Mouse (Mus musculus): ENCODE results near the gene Galnt18.

Galnt18 gene

GRCm38 (mm10) chr7:111537946-111538345, 241.8 kb downstream of the Galnt18 start:
- DNase-seq, result no peak

- DNase-seq, result no peak
Observed at GRCm38 (mm10) chr7:111534826-111535405, 244.9 kb downstream of the Galnt18 start.

DNA sequence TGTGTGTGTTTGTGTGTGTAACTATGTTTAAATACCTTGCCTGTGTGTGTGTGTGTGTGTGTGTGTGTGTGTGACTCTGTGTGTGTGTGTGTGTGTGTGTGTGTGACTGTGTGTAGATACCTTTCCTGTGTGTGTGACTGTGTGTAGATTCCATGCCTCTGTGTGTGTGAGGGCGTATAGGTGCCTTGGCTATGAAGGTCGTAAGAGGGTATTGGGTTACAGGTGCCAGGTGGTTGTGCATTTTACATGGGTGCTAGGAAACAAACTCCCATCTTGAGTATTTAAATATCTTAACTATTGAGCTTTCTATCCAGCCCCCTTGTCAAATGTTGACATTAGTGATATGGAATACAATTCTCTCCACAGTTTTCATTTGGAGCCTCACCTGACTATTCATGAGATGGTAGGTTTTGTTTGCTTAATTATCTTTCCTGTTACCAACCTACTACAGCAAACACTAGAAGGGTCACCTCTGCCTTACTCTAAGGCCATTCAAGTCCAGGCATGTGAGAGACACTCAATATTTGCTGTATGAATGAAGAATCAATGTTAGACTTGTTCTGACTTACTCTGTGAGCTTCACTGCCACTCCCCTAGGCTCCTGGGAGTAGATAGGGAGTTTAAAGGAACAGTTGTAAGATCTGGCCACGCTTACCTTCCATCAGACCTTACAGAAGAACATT, 250.7 kb downstream of the Galnt18 start:
- DNase-seq, result no peak

- no peak for DNase-seq
Observed at GRCm38 (mm10) chr7:111528462-111528861, 251.3 kb downstream of the Galnt18 start.

- no peak for DNase-seq
Observed at GRCm38 (mm10) chr7:111520881-111521280, 258.9 kb downstream of the Galnt18 start.

DNA sequence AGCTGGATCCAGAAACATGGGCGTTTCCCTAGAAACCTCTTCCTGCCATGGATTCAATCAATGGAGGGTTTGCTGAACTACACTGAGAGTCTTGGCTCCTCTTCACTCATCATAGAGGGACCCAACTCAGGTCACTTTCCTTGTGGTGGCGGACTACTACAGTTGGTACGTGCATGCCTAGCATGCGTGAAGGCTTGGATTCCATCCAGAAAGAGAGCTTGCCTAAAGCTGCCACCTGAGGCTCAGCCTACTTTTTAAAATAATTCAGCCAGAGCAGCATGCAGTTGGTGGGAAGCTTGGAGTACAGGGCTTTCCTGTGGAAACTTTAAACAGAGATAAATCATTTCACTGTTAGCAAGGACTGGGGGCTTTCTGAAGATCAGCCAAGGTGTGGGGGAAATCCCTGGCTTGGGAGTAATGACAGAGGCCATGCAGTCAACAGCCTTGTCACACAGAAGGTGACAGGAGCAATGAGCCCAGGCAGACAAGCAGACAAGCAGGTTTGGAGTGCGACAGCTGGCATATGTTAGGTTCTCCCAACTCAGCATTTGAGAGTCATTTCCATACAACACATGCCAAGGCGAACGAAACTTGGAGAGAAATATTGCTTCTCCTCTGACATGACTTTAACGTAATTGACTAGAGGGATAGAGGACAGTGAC, 261.1 kb downstream of the Galnt18 start:
- peak; percentile 7 for DNase-seq

- DNase-seq, result no peak
Observed at GRCm38 (mm10) chr7:111516882-111517281, 262.9 kb downstream of the Galnt18 start.

DNA sequence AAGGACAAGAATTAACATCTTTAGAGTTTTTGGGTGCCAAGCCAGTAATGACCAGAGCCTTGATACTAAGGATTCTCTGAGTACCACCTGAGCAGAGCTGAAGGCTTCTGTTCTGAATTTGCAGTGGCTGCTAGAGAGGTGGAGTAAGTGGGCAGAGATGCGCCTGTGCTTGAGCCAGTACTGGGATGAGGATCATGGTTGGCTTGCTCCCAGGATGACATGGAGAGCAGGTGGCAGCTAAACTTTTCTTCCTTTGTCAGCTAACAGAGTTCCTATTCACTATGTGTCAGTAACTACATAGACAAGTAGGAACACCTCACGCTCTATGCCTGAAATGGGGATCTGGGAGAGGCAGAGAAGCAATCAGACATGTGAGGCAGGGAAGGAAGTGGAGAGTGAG, 264.3 kb downstream of the Galnt18 start:
- DNase-seq, result no peak

GRCm38 (mm10) chr7:111509167-111509854, 270.5 kb downstream of the Galnt18 start:
- DNase-seq, result no peak

DNA sequence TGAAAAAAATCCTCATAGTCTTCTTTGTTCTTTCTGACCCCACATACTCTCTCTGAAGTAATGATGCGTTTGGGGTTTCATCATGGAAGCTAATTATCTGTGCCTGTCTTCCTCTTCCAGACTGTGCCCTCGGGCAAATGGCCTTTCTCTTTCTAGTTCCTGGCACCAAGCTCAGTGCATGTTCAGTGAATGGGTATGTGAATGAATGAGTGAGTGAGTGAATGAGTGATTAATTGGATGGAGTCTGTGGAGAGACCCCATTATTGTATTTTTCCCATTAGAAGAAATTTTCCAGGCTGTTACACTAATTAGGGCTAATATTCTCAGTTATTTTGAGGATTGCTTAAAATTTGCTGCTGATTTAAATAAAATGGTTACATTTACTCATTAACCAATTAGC, 279.2 kb downstream of the Galnt18 start:
- DNase-seq, result no peak

DNA sequence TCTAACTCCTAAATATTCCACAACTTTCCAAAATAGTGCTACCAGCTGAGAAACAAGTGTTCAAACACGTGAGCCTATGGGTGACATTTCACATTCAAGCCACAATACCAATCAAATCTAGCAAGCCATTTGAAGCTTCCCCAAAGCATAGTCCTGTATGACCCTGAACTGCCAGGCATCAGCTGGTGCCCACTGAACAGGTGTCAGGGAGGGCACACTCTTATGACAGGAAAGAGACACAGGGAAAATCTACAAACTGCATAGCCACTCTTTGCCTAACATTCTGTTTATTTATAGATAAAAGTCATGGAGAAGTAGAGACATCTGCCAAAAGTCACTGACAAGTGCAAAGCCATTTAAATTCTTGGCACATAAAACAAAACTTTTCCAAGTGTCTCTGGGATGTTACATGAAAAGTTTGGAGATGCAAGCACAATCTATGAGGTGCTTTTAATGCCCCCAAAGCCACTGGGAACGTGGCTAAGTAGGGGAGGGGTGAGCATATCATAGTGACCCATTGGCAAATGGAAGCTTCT, 280.5 kb downstream of the Galnt18 start:
- DNase-seq, result no peak

GRCm38 (mm10) chr7:111497191-111497590, 282.6 kb downstream of the Galnt18 start:
- DNase-seq, result no peak

DNA sequence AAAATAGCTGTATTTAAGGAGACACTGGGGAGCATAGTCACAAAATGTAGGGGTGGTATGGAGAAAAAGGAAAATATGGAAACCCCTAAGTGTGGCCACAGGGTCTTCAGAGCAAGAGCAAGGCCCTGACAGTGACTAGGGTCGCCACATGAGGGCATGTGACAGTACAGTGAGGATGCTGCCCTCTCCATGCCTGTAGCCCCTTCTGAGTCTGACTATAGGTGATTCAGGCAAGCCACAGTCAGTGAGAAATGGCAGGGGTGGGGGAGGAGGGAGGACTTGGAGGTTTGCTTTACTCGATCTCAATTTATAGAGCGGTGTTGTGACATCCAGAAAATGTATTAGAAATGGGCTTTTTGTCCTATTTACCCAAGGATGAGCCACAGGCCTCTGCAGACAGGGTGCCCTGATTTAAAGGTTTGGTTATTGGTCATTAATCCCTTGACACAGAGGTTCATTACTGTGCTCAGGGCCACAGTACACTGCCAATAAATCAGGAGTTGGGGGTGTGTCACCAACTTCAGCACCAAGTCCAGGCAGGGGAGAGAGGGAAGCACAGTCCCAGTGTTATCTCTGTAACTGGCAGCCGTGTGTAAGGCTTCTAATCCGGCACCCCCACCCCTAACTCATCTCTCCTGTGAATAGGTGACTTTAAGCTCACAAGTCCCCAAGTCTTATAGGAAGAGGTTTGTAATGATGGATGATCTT, 287.4 kb downstream of the Galnt18 start:
- DNase-seq, result no peak

DNA sequence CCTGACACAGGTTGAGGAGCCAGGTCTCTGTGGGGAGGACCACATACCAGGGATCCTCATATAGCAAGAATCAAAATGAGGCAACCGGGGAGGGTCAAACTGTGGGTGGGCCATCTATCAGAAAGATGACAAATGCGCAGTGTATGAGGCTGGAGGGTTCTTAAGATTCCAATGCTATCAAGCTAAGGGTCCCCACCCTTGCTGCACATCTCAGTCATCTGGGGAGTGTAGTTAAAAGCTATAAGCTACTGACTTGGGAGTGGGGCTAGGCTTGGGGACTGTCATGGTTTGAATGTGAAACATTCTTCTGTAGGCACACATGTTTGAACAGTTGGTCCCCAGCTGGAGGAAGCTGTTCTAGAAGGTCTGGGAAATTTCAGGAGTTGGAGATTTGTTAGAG, 288.2 kb downstream of the Galnt18 start:
- no peak for DNase-seq

DNA sequence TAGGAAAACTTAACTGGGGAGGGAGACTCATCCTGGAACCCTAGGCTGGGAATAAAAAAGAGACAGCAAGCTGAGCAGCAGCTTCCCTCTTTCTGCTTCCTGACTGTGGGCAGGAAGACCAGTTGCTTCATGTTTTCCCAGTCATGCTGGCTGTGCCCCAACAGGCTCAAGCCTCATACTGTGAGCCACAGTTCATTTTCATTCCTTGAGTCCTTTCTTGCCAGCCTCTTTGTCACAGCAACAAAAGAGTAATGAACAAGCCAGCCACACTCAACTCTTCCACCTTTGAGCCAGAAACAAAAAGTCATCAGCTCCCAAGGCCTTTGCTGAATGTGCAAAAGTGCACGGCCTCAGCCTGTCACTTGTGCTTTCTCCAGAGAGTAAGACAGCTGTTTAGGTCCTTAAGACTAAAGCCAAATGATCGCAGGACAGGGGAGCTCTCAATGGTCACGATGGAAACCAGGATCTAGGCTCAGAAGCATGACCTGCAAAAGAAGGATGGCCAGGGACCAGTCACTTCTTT, 292.9 kb downstream of the Galnt18 start:
- DNase-seq, result peak; percentile 13

DNA sequence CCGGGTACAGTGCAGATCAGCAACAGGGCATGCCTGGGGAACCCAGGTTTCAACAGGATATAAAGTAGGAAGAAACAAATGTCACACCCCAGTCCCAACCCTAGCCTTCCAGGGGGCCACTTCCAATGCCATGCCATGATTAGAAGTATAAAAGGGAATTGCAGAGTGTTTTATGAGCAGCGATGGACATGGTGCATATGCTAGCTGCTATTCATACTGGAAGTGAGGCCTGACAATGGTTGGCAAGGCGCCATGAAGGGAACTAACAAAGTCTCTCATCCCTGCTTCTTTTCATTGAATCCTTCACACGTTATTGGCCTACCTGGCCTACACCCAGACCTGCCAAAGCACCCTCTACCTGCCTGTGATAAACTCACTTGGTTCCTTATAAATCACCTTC, 295.9 kb downstream of the Galnt18 start:
- peak; percentile 46 for DNase-seq

GRCm38 (mm10) chr7:111483321-111483720, 296.5 kb downstream of the Galnt18 start:
- no peak for DNase-seq

GRCm38 (mm10) chr7:111467715-111468114, 312.1 kb downstream of the Galnt18 start:
- DNase-seq, result no peak

DNA sequence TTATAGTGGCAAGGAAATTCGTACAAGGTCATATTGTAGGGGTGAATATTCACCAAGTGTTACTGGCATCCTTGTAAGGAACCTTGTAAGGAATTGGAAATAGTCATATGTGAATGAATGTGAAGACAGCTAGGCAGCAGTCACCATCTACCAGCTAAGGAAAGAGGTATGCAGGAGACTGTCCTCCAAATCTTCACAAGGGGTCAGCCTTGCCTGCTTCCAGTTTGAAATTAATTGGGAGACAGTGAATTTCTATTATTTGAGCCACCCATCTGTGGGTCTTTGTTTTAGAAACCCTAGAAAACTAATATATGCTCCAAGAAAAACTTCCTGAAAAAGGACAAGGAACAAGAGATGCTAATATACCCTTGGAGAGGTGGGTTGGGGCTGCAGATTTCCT, 313.1 kb downstream of the Galnt18 start:
- no peak for DNase-seq

DNA sequence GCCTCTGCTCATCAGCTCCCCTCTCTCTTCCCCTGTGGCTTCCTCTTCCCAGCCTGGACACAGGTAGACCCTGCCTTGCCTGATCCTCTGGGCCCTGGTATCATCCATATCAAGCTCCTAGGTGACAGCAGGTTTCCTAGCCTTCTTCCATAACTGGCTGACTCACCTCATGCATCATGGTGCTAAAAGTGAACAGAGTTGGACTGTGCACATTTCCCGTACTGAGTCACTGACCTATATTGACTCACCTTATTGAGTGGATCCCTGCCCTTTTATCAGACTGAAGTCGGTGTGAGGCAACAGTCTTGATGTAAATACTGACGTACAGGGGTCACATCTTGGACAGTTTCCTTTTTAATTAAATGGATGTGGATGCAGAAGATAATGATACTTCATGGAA, 313.7 kb downstream of the Galnt18 start:
- no peak for DNase-seq

- no peak for DNase-seq
Observed at GRCm38 (mm10) chr7:111459716-111460115, 320.1 kb downstream of the Galnt18 start.

DNA sequence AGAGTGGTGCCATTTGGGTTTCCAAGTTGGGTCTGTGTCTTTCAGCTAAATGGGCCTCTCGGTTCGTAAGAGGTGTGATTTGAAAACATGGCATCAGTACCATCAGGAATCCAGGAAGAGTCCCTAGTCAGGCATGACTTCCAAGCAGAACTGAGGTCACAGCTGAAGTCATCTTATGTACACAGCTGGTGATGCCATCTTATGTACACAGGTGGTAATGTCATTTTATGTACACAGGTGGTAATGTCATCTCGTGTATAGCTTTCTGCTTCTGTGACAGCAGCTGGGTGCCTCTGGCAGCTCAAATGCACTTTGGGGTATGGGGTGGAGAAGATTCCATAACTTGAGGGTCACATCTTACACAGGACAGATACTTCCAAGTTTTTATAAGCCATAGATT, 323.8 kb downstream of the Galnt18 start:
- DNase-seq, result no peak

DNA sequence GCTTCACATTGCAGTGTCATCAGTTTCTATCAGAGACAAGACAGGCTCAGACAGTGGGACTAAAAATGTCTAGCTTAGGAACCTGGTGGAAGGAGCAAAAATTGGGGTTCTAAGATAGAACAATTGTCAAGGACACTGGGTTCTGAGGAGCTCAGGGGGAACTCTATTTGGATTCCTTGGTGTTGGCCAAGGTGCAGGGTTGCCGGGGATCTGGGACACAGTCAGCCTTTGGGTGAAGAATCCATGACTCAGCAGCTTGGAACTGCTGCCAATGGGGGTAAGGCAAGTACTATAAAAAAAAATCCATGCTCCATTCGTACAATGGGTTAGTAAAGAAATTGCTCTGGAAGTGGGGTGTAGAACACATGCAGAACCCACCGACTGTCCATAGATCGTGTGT, 324.2 kb downstream of the Galnt18 start:
- DNase-seq, result no peak

Measured in lung, postnatal 14 days (tissue).